Mouse (Mus musculus) hindbrain, embryonic 13.5 days (tissue): ENCODE measurements around the gene Nsmce1. TPM values are rescaled to one million over a fixed set of nuclear protein-coding genes. Genes with fewer than 3 reads are reported as not detected.

ENCODE experiments used
- ATAC-seq: fragments of 200-750 bp; cut with Nextera tagmentation; 2 replicates; pipeline ENCODE4 v1.8.0; 2017; ENCODE audit warnings: moderate TSS enrichment; ENCODE audit not compliant: low FRiP score
- H3K27ac ChIP-seq: fragments of 300-500 bp; sonication (generic); 2 replicates; pipeline ENCODE4 v1.5.1; 2015; ENCODE audit warnings: inconsistent platforms, mild to moderate bottlenecking, moderate library complexity
- H3K27me3 ChIP-seq: fragments of 300-500 bp; sonication (generic); 2 replicates; pipeline ENCODE4 v1.6.1; 2015; ENCODE audit warnings: mild to moderate bottlenecking, inconsistent platforms
- H3K36me3 ChIP-seq: fragments of 300-500 bp; sonication (generic); 2 replicates; pipeline ENCODE4 v1.6.1; 2015; ENCODE audit warnings: mild to moderate bottlenecking, inconsistent platforms
- H3K4me1 ChIP-seq: fragments of 300-500 bp; sonication (generic); replicated peaks from 2 replicates; pipeline ENCODE4 v1.6.1; 2015; ENCODE audit warnings: inconsistent platforms
- H3K4me2 ChIP-seq: fragments of 300-500 bp; sonication (generic); 2 replicates; pipeline ENCODE4 v1.6.1; 2015; ENCODE audit warnings: inconsistent platforms, mild to moderate bottlenecking, moderate library complexity
- H3K4me3 ChIP-seq: fragments of 300-500 bp; sonication (generic); 2 replicates; pipeline ENCODE4 v1.5.1; 2015; ENCODE audit warnings: mild to moderate bottlenecking, inconsistent platforms
- H3K9ac ChIP-seq: fragments of 300-500 bp; sonication (generic); 2 replicates; pipeline ENCODE4 v1.6.1; 2015; ENCODE audit warnings: mild to moderate bottlenecking, inconsistent platforms
- H3K9me3 ChIP-seq: fragments of 300-500 bp; sonication (generic); 2 replicates; pipeline ENCODE4 v1.6.1; 2016; ENCODE audit warnings: inconsistent platforms
- WGBS: fragments of 180-500 bp; shearing (Covaris S2); methylation state at CpG from one replicate; pipeline ENCODE4 v1.1.7; 2015; 5-methylcytosine and 5-hydroxymethylcytosine counted together
- polyA plus RNA-seq: library from polyadenylated mRNA; unstranded; fragments of >200 nt; fragmentation: Nextera tagmentation; extraction: Ambion mirVana; gene quantifications from 2 replicates; pipeline ENCODE4 v1.2.1, GENCODE M21; 2015

The Nsmce1 gene
- polyA plus RNA-seq, 1 experiment from 2014 or later: 104 TPM

DNA sequence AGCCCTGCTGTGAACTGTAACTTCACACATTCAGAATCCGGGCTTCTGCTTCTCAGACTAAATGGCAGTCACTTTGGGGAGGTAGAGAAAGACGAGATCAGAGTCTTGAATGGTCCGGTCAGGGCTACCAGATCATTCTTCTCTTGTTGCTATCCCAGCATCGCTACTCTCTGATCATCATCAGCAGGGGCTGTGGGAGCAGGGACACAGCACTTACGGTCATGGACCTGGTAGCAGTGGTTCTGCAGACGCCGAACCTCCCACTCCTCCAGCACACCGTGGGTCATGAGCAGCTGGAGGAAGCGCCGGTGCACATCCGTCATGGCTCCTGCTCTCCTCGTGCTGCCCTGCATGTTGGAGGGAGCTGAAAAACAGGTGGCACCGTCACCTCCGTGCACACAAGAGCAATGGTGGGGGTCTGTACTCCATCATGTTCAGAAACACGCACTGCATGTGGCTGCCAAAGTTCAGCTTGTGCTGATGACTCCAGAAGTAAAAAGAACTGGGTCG, 5.2 kb downstream of the Nsmce1 start:
- H3K4me1 ChIP-seq: peaks cover 23% of the 10 kb centered on the region
- no peak overlapping the region for H3K4me2 ChIP-seq
- H3K4me3 ChIP-seq: no peak overlapping the region
- no peak overlapping the region for H3K27ac ChIP-seq
- no peak overlapping the region for H3K9ac ChIP-seq
- peaks cover 41% of the 10 kb centered on the region for H3K36me3 ChIP-seq
- H3K27me3 ChIP-seq: no peaks in the 10 kb centered on the region
- WGBS: 91% methylated on average over 16 of the region's 16 CpGs
- no peaks in the 10 kb centered on the region for H3K9me3 ChIP-seq
- ATAC-seq: no peak

DNA sequence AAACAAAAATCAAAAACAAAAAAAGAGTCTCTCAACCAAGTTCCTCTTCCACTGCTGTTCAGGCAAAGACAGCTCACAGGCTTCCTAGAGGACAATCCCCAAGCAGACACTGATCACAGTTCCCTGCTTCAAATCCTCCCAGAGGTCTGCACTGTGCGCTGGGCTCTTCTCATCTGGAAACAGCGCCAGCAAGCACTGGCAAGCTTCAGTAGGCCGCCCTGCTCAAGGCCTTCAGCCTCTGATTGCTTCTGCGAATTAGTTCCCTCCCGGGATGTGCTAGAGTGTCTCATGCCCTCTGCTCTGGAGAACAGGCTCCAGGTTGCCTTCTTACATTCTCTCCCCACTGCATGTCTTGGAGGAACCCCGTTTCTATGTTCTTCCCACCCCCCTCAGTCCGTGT, 6.6 kb downstream of the Nsmce1 start:
- Histone ChIP-seq H3K27me3 (no peaks in the 10 kb centered on the region), H3K4me2 (no peak overlapping the region), H3K4me3 (no peak overlapping the region), H3K4me1 (peaks cover 14% of the 10 kb centered on the region), H3K9ac (no peak overlapping the region), H3K9me3 (no peaks in the 10 kb centered on the region), H3K36me3 (peaks cover 52% of the 10 kb centered on the region), H3K27ac (no peak overlapping the region)
- no peak for ATAC-seq
- WGBS: 92% methylated on average over 7 of the region's 7 CpGs

DNA sequence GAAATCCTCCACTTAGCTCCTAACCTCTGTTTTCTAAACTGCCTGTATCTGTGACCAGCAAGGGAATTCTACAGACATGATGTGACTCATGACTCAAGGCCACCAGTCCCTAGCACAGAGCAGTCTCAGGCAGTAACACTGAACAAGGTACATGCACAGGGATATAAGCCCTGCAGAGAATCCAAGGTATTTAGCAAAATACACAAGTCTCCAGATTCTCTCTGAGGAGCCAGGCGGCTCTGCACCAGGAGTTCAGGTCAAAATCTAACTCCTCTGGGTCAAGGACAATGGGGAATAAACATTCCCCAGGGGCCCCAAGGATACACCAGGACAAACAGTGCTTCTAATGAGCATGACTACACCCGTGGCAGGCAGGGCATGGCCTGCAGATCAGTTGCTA, 8.5 kb downstream of the Nsmce1 start:
- Histone ChIP-seq H3K4me3 (no peak overlapping the region), H3K27me3 (no peaks in the 10 kb centered on the region), H3K27ac (no peak overlapping the region), H3K4me1 (no peaks in the 10 kb centered on the region), H3K36me3 (peaks cover 54% of the 10 kb centered on the region), H3K9me3 (no peaks in the 10 kb centered on the region), H3K4me2 (no peak overlapping the region), H3K9ac (no peak overlapping the region)
- ATAC-seq: no peak
- 55% methylated on average over 2 of the region's 2 CpGs for WGBS

DNA sequence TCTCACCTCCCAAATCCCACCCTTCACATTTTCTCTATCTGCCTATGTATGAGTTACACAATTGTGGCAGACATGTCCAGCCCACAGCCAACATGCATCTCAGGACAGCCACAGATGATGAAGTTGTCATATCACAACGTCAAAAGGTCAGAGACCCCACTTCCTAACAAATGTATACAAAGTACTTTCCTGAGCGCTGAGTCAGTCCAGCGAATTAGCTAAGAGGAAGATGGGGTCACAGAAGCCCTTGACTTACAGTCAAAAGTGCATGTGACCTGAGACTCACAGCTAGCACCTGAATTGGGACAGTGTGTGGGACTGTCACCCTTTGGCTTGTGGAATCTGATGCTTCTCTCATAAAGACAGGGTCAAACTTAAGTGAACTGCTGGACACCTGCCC, 9.1 kb downstream of the Nsmce1 start:
- no peaks in the 10 kb centered on the region for H3K27me3 ChIP-seq
- peaks cover 60% of the 10 kb centered on the region for H3K36me3 ChIP-seq
- no peaks in the 10 kb centered on the region for H3K4me1 ChIP-seq
- no peak overlapping the region for H3K4me2 ChIP-seq
- WGBS: 93% methylated on average over 3 of the region's 3 CpGs
- H3K9me3 ChIP-seq: no peaks in the 10 kb centered on the region
- no peak for ATAC-seq
- no peak overlapping the region for H3K27ac ChIP-seq
- H3K4me3 ChIP-seq: no peak overlapping the region
- no peak overlapping the region for H3K9ac ChIP-seq

DNA sequence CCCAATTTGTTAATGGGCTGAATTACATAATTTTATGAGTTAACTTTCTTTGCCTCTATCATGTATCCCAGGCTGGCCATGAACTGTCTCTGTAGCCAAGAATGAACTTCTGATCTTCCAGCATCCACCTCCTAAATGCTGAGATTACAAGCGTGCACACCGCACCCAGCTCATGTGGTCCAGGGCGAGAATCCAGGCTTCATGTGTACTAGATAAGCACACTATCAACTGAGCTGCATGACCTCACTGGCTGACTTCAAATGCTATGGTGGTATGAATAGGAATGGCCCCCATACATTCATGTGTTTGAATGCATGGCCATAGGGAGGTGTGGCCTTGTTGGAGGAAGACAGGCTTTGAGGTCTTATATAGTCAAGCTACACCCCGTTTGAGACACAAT, 10.9 kb downstream of the Nsmce1 start:
- no peak overlapping the region for H3K4me3 ChIP-seq
- H3K27ac ChIP-seq: no peak overlapping the region
- WGBS: 97% methylated on average over 4 of the region's 4 CpGs
- H3K36me3 ChIP-seq: peaks cover 52% of the 10 kb centered on the region
- H3K4me2 ChIP-seq: no peak overlapping the region
- H3K4me1 ChIP-seq: peaks cover 14% of the 10 kb centered on the region
- no peak overlapping the region for H3K9ac ChIP-seq
- no peaks in the 10 kb centered on the region for H3K9me3 ChIP-seq
- ATAC-seq: no peak
- no peaks in the 10 kb centered on the region for H3K27me3 ChIP-seq

DNA sequence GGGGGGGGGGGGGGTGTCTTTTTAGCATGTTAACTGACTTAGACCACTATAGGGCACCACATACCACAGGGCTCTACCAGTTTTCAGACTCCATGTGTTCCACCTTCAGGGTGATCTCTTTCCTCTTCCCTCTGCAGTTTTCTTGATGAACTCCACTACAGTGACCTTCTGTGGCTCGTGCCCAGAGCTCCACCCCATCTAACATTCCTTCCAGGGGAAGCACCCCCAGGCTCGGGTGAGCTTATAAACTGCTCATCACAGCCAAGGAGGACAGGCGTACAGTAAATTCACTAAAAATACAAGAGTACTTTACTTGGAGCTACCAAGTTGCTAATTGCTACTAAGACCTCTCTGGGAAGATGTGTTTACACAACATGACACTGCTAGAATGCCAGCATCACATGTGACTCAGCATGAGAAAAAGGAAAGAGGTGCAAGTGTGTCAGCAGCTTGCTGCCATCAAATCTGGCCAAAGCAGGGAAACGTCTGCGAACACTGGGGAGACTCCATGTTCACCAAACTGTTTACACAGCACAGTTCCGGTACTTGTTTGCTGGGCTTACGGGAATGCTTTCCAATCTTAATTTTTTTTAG, 12.9 kb downstream of the Nsmce1 start:
- H3K4me3 ChIP-seq: no peak overlapping the region
- peaks cover 23% of the 10 kb centered on the region for H3K4me1 ChIP-seq
- no peaks in the 10 kb centered on the region for H3K27me3 ChIP-seq
- no peak overlapping the region for H3K9ac ChIP-seq
- H3K27ac ChIP-seq: no peak overlapping the region
- H3K9me3 ChIP-seq: no peaks in the 10 kb centered on the region
- H3K36me3 ChIP-seq: peaks cover 32% of the 10 kb centered on the region
- 93% methylated on average over 7 of the region's 7 CpGs for WGBS
- no peak overlapping the region for H3K4me2 ChIP-seq
- no peak for ATAC-seq

DNA sequence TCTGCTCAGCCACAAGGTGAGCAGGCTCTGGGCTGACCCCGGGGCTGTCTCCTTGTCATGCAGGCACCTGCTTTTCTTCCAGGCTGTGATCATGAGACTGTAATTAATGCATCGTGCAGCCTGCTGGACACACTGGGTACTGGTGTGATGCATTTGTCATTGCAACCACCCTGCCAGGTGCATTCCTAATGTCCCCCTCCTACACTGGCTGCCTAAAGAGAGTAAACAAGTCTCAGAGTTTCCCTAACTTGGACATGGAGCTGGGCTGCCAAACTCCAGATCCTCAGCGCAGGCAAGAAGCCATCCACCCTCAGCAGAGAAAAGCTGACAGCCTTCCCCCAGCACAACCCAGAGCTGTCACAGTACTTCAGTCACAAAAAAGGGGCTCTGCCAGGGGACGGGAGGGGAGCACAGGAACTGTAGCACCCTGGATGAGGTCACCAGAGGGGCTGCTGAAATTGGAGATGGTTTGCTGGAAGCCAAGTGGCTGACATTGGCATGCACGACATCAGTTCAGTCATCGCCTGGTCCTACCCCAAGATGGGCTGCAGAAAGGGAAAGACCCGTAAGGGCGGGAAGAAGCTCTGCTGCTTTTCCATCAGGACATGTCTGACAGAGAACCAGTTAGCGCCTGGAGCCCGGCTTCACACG, 15.7 kb downstream of the Nsmce1 start:
- 53% methylated on average over 11 of the region's 11 CpGs for WGBS
- no peaks in the 10 kb centered on the region for H3K27me3 ChIP-seq
- peak overlapping the region; percentile 39; the same call in 1 of the 2 replicates for H3K9ac ChIP-seq
- H3K27ac ChIP-seq: peak overlapping the region; percentile 30; the same call in 1 of the 2 replicates
- H3K4me3 ChIP-seq: no peak overlapping the region
- H3K4me2 ChIP-seq: no peak overlapping the region
- no peak for ATAC-seq
- peaks cover 26% of the 10 kb centered on the region for H3K36me3 ChIP-seq
- H3K4me1 ChIP-seq: peaks cover 38% of the 10 kb centered on the region
- H3K9me3 ChIP-seq: no peaks in the 10 kb centered on the region

DNA sequence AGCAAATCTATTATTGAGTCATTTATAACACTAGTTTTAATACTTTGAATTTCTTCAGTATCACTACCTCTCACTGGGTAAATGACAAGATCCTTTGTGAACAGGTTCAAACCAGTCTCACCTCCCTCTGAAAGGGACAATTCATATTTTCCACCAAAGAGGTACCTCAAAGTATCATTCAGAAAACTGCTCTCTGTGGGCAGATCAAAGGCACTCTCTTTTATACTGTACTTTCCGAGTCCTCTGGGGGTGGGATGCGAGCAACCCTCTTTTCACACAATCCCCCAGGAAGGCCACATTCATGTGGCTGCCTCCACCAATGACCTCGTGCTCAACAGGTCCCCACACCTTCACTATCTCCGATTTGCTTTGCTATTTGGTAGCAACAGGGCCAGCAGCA, 16.9 kb downstream of the Nsmce1 start:
- Histone ChIP-seq H3K4me3 (no peak overlapping the region), H3K4me2 (no peak overlapping the region), H3K9me3 (no peaks in the 10 kb centered on the region), H3K36me3 (peaks cover 22% of the 10 kb centered on the region), H3K27ac (no peak overlapping the region), H3K9ac (no peak overlapping the region), H3K27me3 (no peaks in the 10 kb centered on the region), H3K4me1 (peaks cover 38% of the 10 kb centered on the region)
- 86% methylated on average over 4 of the region's 4 CpGs for WGBS
- ATAC-seq: no peak

DNA sequence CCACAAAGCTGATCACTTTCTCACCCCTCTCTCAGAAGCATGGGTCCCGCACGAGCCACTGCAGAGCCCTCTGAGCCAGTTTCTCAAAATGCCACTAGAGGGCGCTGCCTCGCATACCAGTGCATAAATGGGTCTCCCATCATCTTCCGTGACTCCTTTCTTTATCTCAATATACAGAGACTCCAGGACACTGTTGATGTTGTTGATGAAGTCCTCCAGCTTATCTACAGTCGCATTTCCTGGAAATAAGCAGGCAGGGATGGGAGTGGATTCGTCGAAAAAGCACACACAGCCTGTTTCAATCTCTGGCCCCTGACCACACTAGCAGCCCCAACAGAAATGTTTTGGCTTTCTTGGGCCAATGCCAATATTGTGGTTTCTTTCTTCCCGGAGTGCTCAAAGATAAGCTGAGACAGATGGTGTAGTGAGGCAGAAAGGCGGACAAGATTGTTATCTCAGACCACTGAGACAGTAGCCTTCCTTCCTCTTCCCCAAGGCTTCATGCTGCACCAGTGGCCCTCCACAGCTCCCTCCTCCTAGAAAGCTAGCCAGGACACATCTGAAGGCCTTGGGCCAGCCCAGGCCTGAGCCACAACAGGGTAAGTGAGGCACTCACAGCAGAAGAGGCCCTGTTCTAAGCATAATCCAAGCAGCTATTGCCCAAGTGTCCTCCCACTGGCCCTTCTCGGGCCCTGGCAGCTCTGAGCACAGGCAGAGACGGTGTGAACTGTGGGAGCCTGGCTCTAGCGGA, 19.2 kb downstream of the Nsmce1 start:
- 37% methylated on average over 13 of the region's 13 CpGs for WGBS
- H3K4me3 ChIP-seq: no peak overlapping the region
- H3K9ac ChIP-seq: peak overlapping the region; percentile 40
- H3K4me2 ChIP-seq: no peak overlapping the region
- no peaks in the 10 kb centered on the region for H3K27me3 ChIP-seq
- peak overlapping the region; percentile 70 for H3K27ac ChIP-seq
- peaks cover 38% of the 10 kb centered on the region for H3K4me1 ChIP-seq
- no peaks in the 10 kb centered on the region for H3K9me3 ChIP-seq
- H3K36me3 ChIP-seq: peaks cover 36% of the 10 kb centered on the region
- peak; percentile 64; the same call in 1 of the 2 replicates for ATAC-seq

DNA sequence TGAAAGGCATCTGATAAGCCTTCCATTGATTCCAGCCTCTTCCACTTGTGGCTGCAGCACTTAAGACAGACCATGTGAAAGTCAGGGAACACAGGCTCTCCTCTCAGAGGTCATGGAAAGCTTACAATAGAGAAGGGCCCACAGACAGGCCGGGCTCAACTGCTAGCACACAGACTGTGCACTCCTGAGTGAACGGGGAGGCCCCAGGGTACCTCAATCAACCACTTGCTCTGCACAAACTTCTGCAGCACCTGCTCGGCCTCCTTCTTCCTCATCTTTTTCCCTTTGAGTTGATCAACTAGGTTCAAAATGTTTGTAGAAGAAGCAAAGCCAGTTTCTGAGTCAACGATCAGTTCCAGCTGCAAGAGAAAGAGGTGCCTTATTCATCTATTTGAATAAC, 20.5 kb downstream of the Nsmce1 start:
- 91% methylated on average over 4 of the region's 4 CpGs for WGBS
- H3K4me3 ChIP-seq: no peak overlapping the region
- peaks cover 28% of the 10 kb centered on the region for H3K4me1 ChIP-seq
- no peak overlapping the region for H3K9ac ChIP-seq
- H3K27me3 ChIP-seq: no peaks in the 10 kb centered on the region
- no peak for ATAC-seq
- H3K27ac ChIP-seq: no peak overlapping the region
- no peak overlapping the region for H3K4me2 ChIP-seq
- peaks cover 48% of the 10 kb centered on the region for H3K36me3 ChIP-seq
- H3K9me3 ChIP-seq: no peaks in the 10 kb centered on the region

DNA sequence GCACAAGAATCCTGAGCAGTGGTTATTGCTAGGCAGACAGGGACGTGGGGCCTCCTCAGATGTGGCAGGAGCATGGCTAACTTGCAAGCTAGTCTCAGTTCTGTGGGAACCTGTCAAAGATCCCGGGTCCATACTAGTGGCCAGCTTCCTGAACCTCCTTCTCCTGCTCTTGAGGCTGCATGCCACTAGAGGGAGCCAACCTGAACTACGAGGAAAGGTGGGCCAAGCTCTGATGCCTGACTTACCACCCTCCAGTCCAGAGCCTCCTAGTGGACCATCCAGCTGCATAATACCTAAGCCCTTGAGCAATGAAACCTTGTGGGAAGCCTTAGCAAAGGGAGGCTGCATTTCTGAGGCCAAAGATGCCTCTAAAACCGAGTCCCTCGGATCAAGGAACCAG, 21.5 kb downstream of the Nsmce1 start:
- Histone ChIP-seq H3K27ac (no peak overlapping the region), H3K4me2 (no peak overlapping the region), H3K36me3 (peaks cover 58% of the 10 kb centered on the region), H3K4me1 (peaks cover 18% of the 10 kb centered on the region), H3K4me3 (no peak overlapping the region), H3K9ac (no peak overlapping the region), H3K27me3 (no peaks in the 10 kb centered on the region), H3K9me3 (no peaks in the 10 kb centered on the region)
- no peak for ATAC-seq
- 32% methylated on average over 5 of the region's 5 CpGs for WGBS

DNA sequence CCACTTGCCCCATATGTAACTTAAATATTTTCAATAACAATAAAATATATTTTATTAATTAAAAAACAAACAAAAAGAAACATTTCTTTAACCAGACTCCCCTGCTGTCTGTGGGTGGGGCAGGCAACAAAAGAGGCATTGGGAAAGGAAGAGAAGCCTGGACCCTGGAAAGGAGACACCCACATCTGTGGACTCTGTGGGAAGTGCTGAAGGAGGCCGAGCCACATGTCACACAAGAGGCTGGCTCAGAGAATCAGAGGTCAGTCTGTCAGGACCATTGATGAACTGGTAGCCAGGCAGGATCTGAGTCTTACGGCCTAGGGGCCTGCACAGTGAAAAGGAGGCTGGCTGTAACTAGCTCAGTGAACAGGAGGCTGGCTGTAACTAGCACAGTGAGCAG, 29.2 kb downstream of the Nsmce1 start:
- ATAC-seq: no peak
- 43% methylated on average over 2 of the region's 2 CpGs for WGBS
- H3K4me3 ChIP-seq: no peak overlapping the region
- H3K4me1 ChIP-seq: peaks cover 11% of the 10 kb centered on the region
- H3K4me2 ChIP-seq: no peak overlapping the region
- no peak overlapping the region for H3K9ac ChIP-seq
- no peaks in the 10 kb centered on the region for H3K9me3 ChIP-seq
- H3K27me3 ChIP-seq: no peaks in the 10 kb centered on the region
- H3K36me3 ChIP-seq: peaks cover 24% of the 10 kb centered on the region
- H3K27ac ChIP-seq: no peak overlapping the region
